Mouse (Mus musculus): ENCODE results near the gene Kcnq2.

- TF ChIP-seq POLR2A (IDR thresholded peaks at IDR 0.05; ENCODE audit: insufficient read length, low read depth) (no peak), E2F4 (IDR thresholded peaks at IDR 0.05; ENCODE audit: insufficient read depth) (no peak), POLR2AphosphoS2 (IDR thresholded peaks at IDR 0.05; ENCODE audit: insufficient read length, low read depth) (no peak), TCF12 (IDR thresholded peaks at IDR 0.05; ENCODE audit: insufficient read depth, poor library complexity, severe bottlenecking) (no peak), TCF3 (IDR thresholded peaks at IDR 0.05; ENCODE audit: insufficient read length, low read depth) (no peak), MAX (IDR thresholded peaks at IDR 0.05; ENCODE audit: low read depth) (no peak), MYOD1 (IDR thresholded peaks at IDR 0.05; ENCODE audit: control insufficient read depth in 1 of 3, insufficient read length in 2 of 3, low read depth in 2 of 3) (no peak), USF1 (IDR thresholded peaks at IDR 0.05; ENCODE audit: low read depth) (no peak), CEBPB (IDR thresholded peaks at IDR 0.05; ENCODE audit: insufficient read depth, poor library complexity, severe bottlenecking) (no peak), MYOG (IDR thresholded peaks at IDR 0.05; ENCODE audit: control insufficient read depth in 1 of 3, insufficient read depth in 1 of 3, insufficient read length in 2 of 3, low read depth in 2 of 3) (no peak)
Observed at GRCm38 (mm10) chr2:181153837-181154236, 18.7 kb upstream of the Kcnq2 start.
